Mouse (Mus musculus) hindbrain, embryonic 10.5 days (tissue): ENCODE data around the gene B230104I21Rik. TPM values are rescaled to one million over a fixed set of nuclear protein-coding genes. Genes with fewer than 3 reads are reported as not detected.

ENCODE experiments used
- DNase-seq: peaks from one replicate; pipeline ENCODE4 v3.0.0-alpha.2; 2017; ENCODE audit warnings: low spot score
- H3K27ac ChIP-seq: fragments of 300-500 bp; sonication (generic); 2 replicates; pipeline ENCODE4 v1.5.1; 2016; ENCODE audit warnings: mild to moderate bottlenecking, moderate library complexity
- H3K27me3 ChIP-seq: fragments of 300-500 bp; sonication (generic); 2 replicates; pipeline ENCODE4 v1.6.1; 2016; ENCODE audit warnings: mild to moderate bottlenecking; ENCODE audit not compliant: poor library complexity, insufficient read depth, severe bottlenecking
- H3K36me3 ChIP-seq: fragments of 300-500 bp; sonication (generic); 2 replicates; pipeline ENCODE4 v1.6.1; 2016; ENCODE audit warnings: mild to moderate bottlenecking, moderate library complexity
- H3K4me1 ChIP-seq: fragments of 300-500 bp; sonication (generic); replicated peaks from 2 replicates; pipeline ENCODE4 v1.6.1; 2016; ENCODE audit warnings: mild to moderate bottlenecking
- H3K4me3 ChIP-seq: fragments of 300-500 bp; sonication (generic); 2 replicates; pipeline ENCODE4 v1.5.1; 2016; ENCODE audit warnings: mild to moderate bottlenecking, moderate library complexity
- H3K9me3 ChIP-seq: fragments of 300-500 bp; sonication (generic); 2 replicates; pipeline ENCODE4 v1.6.1; 2016; ENCODE audit warnings: mild to moderate bottlenecking, moderate library complexity
- WGBS: fragments of 180-500 bp; shearing (Covaris S2); methylation state at CpG from one replicate; pipeline ENCODE4 v1.1.7; 2016; 5-methylcytosine and 5-hydroxymethylcytosine counted together
- polyA plus RNA-seq: library from polyadenylated mRNA; unstranded; fragments of >200 nt; fragmentation: Nextera tagmentation; extraction: Ambion mirVana; gene quantifications from 2 replicates; pipeline ENCODE4 v1.2.1, GENCODE M21; 2016

Gene B230104I21Rik
- polyA plus RNA-seq, result not detected in 2 replicates

- Histone ChIP-seq H3K4me3 (peak within 1 kb of the TSS; percentile 36), H3K27me3 (peaks cover 90% of the 10 kb centered on the region), H3K27ac (peak within 1 kb of the TSS; percentile 82), H3K4me1 (peaks cover 66% of the 10 kb centered on the region), H3K9me3 (no peaks in the 10 kb centered on the region), H3K36me3 (peaks cover 5% of the 10 kb centered on the region; the same call in 1 of the 2 replicates)
- 80% methylated on average over 12 of the region's 12 CpGs for WGBS
- DNase-seq, result no peak
Measured at GRCm38 (mm10) chr4:154335761-154336160, at the start of gene B230104I21Rik. TSS of gene B230104I21Rik (plus strand) at chr4:154336127.

GRCm38 (mm10) chr4:154293735-154294201 is 42.2 kb upstream of the B230104I21Rik start:
- 0 out of 2 replicates have a peak overlapping the region, but pooled peaks have one; percentile 17 for H3K27ac ChIP-seq
- DNase-seq, result no peak
- H3K9me3 ChIP-seq, result no peaks in the 10 kb centered on the region
- 0 out of 2 replicates have a peak, but pooled peaks cover 3% of the 10 kb centered on the region for H3K36me3 ChIP-seq
- peaks cover 25% of the 10 kb centered on the region for H3K27me3 ChIP-seq
- no peak overlapping the region for H3K4me3 ChIP-seq
- H3K4me1 ChIP-seq, result peaks cover 32% of the 10 kb centered on the region
- WGBS, result 53% methylated on average over 4 of the region's 4 CpGs

DNA sequence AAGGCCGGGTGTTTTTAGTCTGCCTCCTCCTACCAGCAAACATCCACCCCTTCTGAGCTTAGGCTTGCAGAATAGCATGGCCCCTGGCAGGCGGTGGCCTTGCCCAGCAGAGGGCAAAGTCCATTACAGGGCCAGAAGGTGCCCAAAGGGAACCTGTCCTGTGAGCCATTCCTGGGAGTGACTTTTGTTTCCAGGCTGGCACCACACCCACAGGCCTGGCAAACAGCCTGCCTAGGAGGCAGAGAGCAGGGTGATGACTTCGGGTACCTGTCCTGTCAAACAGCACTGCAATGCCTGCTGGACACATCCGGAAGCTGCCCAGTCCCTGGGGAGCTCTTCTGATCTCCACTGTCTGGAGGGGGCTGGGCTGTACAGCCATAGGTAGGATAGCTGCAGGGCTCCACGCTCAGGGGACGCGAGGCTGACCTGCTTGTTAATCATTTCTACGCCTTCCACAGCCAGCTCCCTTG is 41.6 kb upstream of the B230104I21Rik start:
- no peak overlapping the region for H3K4me3 ChIP-seq
- H3K4me1 ChIP-seq, result peaks cover 32% of the 10 kb centered on the region
- 52% methylated on average over 8 of the region's 8 CpGs for WGBS
- H3K36me3 ChIP-seq, result no peaks in the 10 kb centered on the region
- peak overlapping the region; percentile 50; the same call in 1 of the 2 replicates for H3K27ac ChIP-seq
- no peaks in the 10 kb centered on the region for H3K9me3 ChIP-seq
- peaks cover 31% of the 10 kb centered on the region for H3K27me3 ChIP-seq
- no peak for DNase-seq

DNA sequence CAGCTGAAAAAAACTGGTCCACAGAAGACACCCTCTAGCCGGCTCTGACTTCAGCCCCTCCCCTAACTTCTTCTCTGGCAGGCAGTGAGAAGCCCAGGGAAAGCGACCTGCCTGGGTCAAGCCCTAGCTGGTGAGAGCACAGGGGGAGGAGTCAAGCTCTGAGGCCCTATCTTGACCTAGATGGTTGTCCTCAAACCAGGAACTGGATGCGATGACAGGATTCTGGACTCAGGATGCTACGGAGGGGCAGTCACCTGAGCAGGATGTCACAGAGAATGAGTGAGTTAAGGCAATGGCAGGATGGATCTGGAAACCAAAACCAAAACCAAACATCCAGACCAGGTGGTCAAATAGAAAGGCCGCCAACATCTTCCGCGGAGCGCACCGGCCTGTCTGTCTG is 38.2 kb upstream of the B230104I21Rik start:
- DNase-seq, result peak; percentile 47
- Histone ChIP-seq H3K4me1 (peaks cover 46% of the 10 kb centered on the region), H3K27ac (no peak overlapping the region), H3K27me3 (peaks cover 62% of the 10 kb centered on the region), H3K36me3 (no peaks in the 10 kb centered on the region), H3K9me3 (no peaks in the 10 kb centered on the region), H3K4me3 (no peak overlapping the region)
- WGBS, result 33% methylated on average over 9 of the region's 9 CpGs

GRCm38 (mm10) chr4:154299541-154300271 is 36.2 kb upstream of the B230104I21Rik start:
- H3K27ac ChIP-seq, result peak overlapping the region; percentile 68
- peak; percentile 36 for DNase-seq
- H3K27me3 ChIP-seq, result peaks cover 63% of the 10 kb centered on the region
- under 1% methylated on average over 66 of the region's 66 CpGs for WGBS
- H3K4me1 ChIP-seq, result peaks cover 31% of the 10 kb centered on the region
- peak overlapping the region; percentile 56 for H3K4me3 ChIP-seq
- no peaks in the 10 kb centered on the region for H3K36me3 ChIP-seq
- no peaks in the 10 kb centered on the region for H3K9me3 ChIP-seq

GRCm38 (mm10) chr4:154301466-154301881 is 34.5 kb upstream of the B230104I21Rik start, which contains the start of gene Arhgef16:
TSS of gene Arhgef16 (minus strand) at chr4:154301676.
- 26% methylated on average over 7 of the region's 7 CpGs for WGBS
- H3K4me3 ChIP-seq, result no peak within 1 kb of the TSS
- H3K9me3 ChIP-seq, result no peaks in the 10 kb centered on the region
- peaks cover 63% of the 10 kb centered on the region for H3K27me3 ChIP-seq
- H3K36me3 ChIP-seq, result no peaks in the 10 kb centered on the region
- peak; percentile 73 for DNase-seq
- H3K4me1 ChIP-seq, result peaks cover 30% of the 10 kb centered on the region
- H3K27ac ChIP-seq, result no peak within 1 kb of the TSS

GRCm38 (mm10) chr4:154309131-154309530 is 26.8 kb upstream of the B230104I21Rik start:
- H3K36me3 ChIP-seq, result no peaks in the 10 kb centered on the region
- DNase-seq, result no peak
- no peak overlapping the region for H3K27ac ChIP-seq
- WGBS, result 80% methylated on average over 2 of the region's 2 CpGs
- H3K4me1 ChIP-seq, result peaks cover 18% of the 10 kb centered on the region
- H3K27me3 ChIP-seq, result no peaks in the 10 kb centered on the region
- H3K4me3 ChIP-seq, result no peak overlapping the region
- no peaks in the 10 kb centered on the region for H3K9me3 ChIP-seq

GRCm38 (mm10) chr4:154310576-154311262 is 25.2 kb upstream of the B230104I21Rik start:
- Histone ChIP-seq H3K27ac (no peak overlapping the region), H3K9me3 (no peaks in the 10 kb centered on the region), H3K4me3 (no peak overlapping the region), H3K36me3 (no peaks in the 10 kb centered on the region), H3K4me1 (peaks cover 21% of the 10 kb centered on the region), H3K27me3 (no peaks in the 10 kb centered on the region)
- DNase-seq, result no peak
- WGBS, result 84% methylated on average over 9 of the region's 9 CpGs

- Histone ChIP-seq H3K36me3 (no peaks in the 10 kb centered on the region), H3K4me1 (peaks cover 27% of the 10 kb centered on the region), H3K9me3 (no peaks in the 10 kb centered on the region), H3K27me3 (no peaks in the 10 kb centered on the region), H3K27ac (peak overlapping the region; percentile 70), H3K4me3 (no peak overlapping the region)
- no peak for DNase-seq
- 87% methylated on average over 2 of the region's 2 CpGs for WGBS
Measured at GRCm38 (mm10) chr4:154312143-154312812, 23.6 kb upstream of the B230104I21Rik start.

DNA sequence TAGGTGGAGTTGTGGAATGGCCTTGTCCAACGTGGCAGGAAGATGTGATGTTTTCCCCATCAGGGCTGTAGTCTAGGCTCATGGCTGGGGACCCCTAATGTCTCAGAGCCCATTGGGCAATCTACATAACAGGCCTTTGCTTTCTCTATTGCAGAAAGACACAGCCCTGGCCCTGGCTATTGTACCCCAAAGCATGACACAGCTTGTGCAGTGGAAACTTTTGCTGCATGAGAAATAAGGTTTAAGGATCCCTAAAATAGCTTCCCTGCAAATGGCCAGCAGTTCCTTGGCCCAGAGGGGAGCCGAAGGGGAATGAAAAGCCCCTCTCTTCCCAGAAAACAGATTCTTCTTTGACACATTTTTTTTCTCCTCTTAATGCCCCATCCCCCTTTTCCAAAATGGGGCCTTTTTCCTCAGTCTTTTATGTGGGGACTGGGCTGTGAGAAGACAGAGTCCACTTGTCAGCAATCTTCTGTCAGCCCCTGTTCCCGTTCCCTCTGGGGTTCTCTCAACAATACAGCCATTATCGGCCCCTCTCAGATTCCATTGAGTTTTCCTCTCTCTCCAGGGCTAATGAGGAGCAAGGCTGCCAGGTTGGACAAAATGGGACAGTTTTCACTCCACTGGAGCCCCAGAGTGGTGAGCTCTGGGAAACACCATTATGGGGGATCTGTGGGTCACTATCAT is 22.8 kb upstream of the B230104I21Rik start:
- H3K4me1 ChIP-seq, result peaks cover 31% of the 10 kb centered on the region
- no peaks in the 10 kb centered on the region for H3K27me3 ChIP-seq
- 49% methylated on average over 4 of the region's 4 CpGs for whole genome bisulfite sequencing
- H3K27ac ChIP-seq, result peak overlapping the region; percentile 70
- H3K36me3 ChIP-seq, result no peaks in the 10 kb centered on the region
- no peaks in the 10 kb centered on the region for H3K9me3 ChIP-seq
- DNase-seq, result no peak
- H3K4me3 ChIP-seq, result no peak overlapping the region

DNA sequence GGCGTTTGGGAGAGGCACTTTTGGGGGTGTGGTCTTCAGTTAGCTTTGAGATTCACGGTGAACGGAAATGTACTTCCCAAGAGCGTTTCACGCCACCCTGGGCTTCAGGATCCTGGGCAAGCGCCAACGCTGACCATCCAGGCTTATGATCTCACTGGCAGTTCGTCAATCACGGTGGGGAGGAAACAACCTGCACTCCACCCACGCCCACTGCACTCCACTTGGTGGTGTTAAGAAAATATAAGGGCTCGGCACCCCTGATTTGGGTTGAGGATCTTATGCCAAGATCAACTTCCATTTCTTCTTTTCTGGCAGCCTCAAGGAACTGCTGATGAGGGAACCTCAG is 22.3 kb upstream of the B230104I21Rik start:
- no peak overlapping the region for H3K4me3 ChIP-seq
- H3K36me3 ChIP-seq, result no peaks in the 10 kb centered on the region
- no peak for DNase-seq
- 0 out of 2 replicates have a peak overlapping the region, but pooled peaks have one; percentile 23 for H3K27ac ChIP-seq
- WGBS, result 78% methylated on average over 11 of the region's 11 CpGs
- H3K9me3 ChIP-seq, result no peaks in the 10 kb centered on the region
- peaks cover 31% of the 10 kb centered on the region for H3K4me1 ChIP-seq
- no peaks in the 10 kb centered on the region for H3K27me3 ChIP-seq

DNA sequence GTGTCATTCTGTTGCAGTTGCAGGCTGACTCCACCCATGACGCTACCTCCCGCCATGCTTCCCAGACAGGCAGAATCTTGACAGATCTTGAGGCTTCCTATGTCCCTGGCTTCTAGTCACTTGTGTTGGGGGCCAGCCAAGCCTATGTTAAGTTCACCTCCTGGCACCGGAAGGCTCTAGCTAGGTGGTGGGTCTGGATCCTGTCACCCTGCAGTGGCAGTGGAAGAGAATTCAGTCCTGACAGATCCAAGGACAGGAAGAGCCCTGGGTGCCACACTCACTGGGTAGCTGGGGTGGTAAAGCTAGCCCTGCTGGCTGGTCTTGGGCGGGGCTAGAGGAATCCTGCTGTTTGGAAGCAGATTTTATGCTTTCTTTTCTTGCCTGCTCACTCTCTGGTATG is 10.5 kb upstream of the B230104I21Rik start:
- no peak overlapping the region for H3K27ac ChIP-seq
- 62% methylated on average over 4 of the region's 4 CpGs for WGBS
- H3K36me3 ChIP-seq, result peaks cover 9% of the 10 kb centered on the region; the same call in 1 of the 2 replicates

More for the DNA sequence above, 10.5 kb upstream of the B230104I21Rik start:
- Histone ChIP-seq H3K9me3 (no peaks in the 10 kb centered on the region), H3K27me3 (peaks cover 51% of the 10 kb centered on the region), H3K4me3 (no peak overlapping the region), H3K4me1 (peaks cover 25% of the 10 kb centered on the region)
- DNase-seq, result no peak
